Mouse (Mus musculus): ENCODE results near the gene Tspoap1. TPM values are rescaled to one million over a fixed set of nuclear protein-coding genes. Genes with fewer than 3 reads are reported as not detected.
A peak's percentile ranks its signal among the peaks of the same experiment; 100 is the strongest.

The Tspoap1 gene
- polyA plus RNA-seq, 1 experiment from 2014 or later, result 0.26 TPM

DNA sequence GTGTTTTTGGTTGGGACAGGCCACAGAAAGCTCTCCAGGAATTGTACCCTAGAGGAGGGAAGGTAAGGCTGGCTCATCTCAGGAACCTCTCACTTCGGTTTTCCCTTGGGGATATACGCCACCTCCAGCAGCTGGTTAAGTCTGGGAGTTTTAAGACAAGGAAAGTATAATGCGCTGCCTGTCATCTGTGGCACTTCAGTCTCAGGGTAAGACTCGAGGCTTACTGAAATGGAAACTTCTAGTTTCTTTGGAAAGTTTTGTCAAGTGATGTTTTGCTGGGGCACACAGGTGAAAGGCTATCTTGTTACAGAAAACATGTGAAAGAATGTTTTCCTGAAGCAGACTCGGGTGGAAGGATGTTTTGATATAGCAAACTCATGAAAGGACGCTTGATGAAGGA, 47.1 kb downstream of the Tspoap1 start:
- peaks cover 4% of the 10 kb centered on the region; the same call in 1 of the 2 replicates for H3K27me3 ChIP-seq (ENCODE audit: control insufficient read depth, insufficient read depth, low read length)
- H3K9ac ChIP-seq (ENCODE audit: low read length), result no peak overlapping the region
- H3K9me3 ChIP-seq (ENCODE audit: control insufficient read depth, low read length), result no peaks in the 10 kb centered on the region
- H3K4me1 ChIP-seq (ENCODE audit: control insufficient read depth in 2 of 2, insufficient read depth in 2 of 2, low read length in 2 of 2), result no peaks in the 10 kb centered on the region
- no peak for ATAC-seq (ENCODE audit: insufficient number of reproducible peaks, insufficient read depth, low FRiP score, low read depth)
- no peak overlapping the region for H3K4me3 ChIP-seq (ENCODE audit: control insufficient read depth in 1 of 2, insufficient read depth in 1 of 2, low read depth in 1 of 2, low read length in 2 of 2)
- no peak overlapping the region for H3K27ac ChIP-seq (replicated peaks in 1 of 2; ENCODE audit: control insufficient read depth in 1 of 2, insufficient read depth in 1 of 2, low read depth in 2 of 2, low read length in 2 of 2)
- 69% methylated on average over 6 of the region's 6 CpGs for WGBS
- no peak overlapping the region for H3K4me2 ChIP-seq (ENCODE audit: low read length)
- H3K36me3 ChIP-seq (ENCODE audit: control insufficient read depth, insufficient read depth, low read length), result no peaks in the 10 kb centered on the region

DNA sequence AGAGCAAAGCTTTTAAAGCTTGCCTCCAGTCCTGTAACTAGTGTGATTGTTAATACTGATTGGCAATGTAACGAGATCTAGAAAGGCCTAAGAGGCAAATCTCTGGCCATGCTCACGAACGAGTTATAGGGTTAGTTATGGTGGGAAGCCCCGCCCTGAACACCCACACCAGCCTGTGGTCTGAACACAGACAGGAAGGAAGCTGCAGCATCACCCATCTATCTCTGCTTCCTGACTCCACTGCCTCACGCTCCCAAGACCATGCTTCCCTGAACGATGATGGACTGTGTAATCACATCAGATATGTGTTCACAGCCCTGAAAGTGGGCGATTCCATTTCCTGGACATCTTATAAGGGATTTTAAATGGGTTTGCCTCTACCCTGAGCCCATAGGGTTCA, 47.9 kb downstream of the Tspoap1 start:
- no peak for ATAC-seq (ENCODE audit: insufficient number of reproducible peaks, insufficient read depth, low FRiP score, low read depth)
- H3K4me1 ChIP-seq (ENCODE audit: control insufficient read depth in 2 of 2, insufficient read depth in 2 of 2, low read length in 2 of 2), result no peaks in the 10 kb centered on the region
- 64% methylated on average over 7 of the region's 7 CpGs for WGBS

DNA sequence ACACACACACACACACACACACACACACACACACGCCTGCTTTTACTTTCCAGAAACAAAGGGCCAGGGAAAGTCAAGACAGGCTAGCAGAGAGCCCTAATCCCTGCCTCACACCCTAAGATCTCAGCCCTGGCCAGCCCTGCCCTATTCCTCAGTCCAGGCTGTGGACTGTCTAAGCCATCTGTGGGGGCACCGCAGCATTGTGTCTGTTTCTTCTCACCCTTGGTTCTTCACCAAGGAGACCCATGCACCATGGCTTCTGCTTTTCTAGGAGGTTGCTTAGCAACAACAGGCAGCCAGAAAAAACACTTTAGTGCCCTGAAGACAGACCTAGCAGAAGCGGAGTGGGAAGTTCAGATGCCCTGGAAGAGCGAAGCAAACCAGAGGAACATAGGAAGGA, 51.1 kb downstream of the Tspoap1 start:
- Histone ChIP-seq H3K9me3 (ENCODE audit: control insufficient read depth, low read length) (no peaks in the 10 kb centered on the region), H3K27me3 (ENCODE audit: control insufficient read depth, insufficient read depth, low read length) (peaks cover 14% of the 10 kb centered on the region), H3K4me3 (ENCODE audit: control insufficient read depth in 1 of 2, insufficient read depth in 1 of 2, low read depth in 1 of 2, low read length in 2 of 2) (no peak overlapping the region), H3K4me2 (ENCODE audit: low read length) (no peak overlapping the region), H3K27ac (replicated peaks in 1 of 2; ENCODE audit: control insufficient read depth in 1 of 2, insufficient read depth in 1 of 2, low read depth in 2 of 2, low read length in 2 of 2) (no peak overlapping the region), H3K4me1 (ENCODE audit: control insufficient read depth in 2 of 2, insufficient read depth in 2 of 2, low read length in 2 of 2) (no peaks in the 10 kb centered on the region), H3K9ac (ENCODE audit: low read length) (no peak overlapping the region), H3K36me3 (ENCODE audit: control insufficient read depth, insufficient read depth, low read length) (no peaks in the 10 kb centered on the region)
- ATAC-seq (ENCODE audit: insufficient number of reproducible peaks, insufficient read depth, low FRiP score, low read depth), result no peak
- WGBS, result 41% methylated on average over 4 of the region's 4 CpGs

More for the DNA sequence above, 47.9 kb downstream of the Tspoap1 start:
- H3K27me3 ChIP-seq (ENCODE audit: control insufficient read depth, insufficient read depth, low read length), result no peaks in the 10 kb centered on the region
- H3K36me3 ChIP-seq (ENCODE audit: control insufficient read depth, insufficient read depth, low read length), result no peaks in the 10 kb centered on the region
- H3K9me3 ChIP-seq (ENCODE audit: control insufficient read depth, low read length), result no peaks in the 10 kb centered on the region
- no peak overlapping the region for H3K9ac ChIP-seq (ENCODE audit: low read length)
- no peak overlapping the region for H3K27ac ChIP-seq (replicated peaks in 1 of 2; ENCODE audit: control insufficient read depth in 1 of 2, insufficient read depth in 1 of 2, low read depth in 2 of 2, low read length in 2 of 2)
- H3K4me3 ChIP-seq (ENCODE audit: control insufficient read depth in 1 of 2, insufficient read depth in 1 of 2, low read depth in 1 of 2, low read length in 2 of 2), result no peak overlapping the region
- H3K4me2 ChIP-seq (ENCODE audit: low read length), result no peak overlapping the region

DNA sequence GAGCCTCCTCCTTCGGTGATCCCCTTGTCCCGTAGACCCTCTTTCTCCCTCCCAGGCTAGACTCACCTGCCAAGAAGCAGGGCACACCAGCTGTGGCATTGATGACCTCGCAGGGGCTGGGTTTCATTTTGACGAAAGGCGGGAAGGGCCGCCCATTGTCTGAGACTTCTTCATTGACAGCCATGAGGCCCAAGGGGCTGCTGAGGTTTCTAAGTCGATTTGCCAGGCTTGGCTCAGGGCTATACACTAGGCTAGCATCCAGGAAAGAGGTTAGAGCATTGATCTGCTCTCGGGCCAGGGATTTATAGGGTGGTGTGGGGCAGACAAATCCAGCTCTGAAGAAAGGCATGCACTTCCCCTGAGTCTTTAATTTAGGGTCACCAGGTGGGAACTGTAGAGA, 54.5 kb downstream of the Tspoap1 start:
- WGBS, result 76% methylated on average over 8 of the region's 8 CpGs
- Histone ChIP-seq H3K4me2 (ENCODE audit: low read length) (no peak overlapping the region), H3K9me3 (ENCODE audit: control insufficient read depth, low read length) (no peaks in the 10 kb centered on the region), H3K4me1 (ENCODE audit: control insufficient read depth in 2 of 2, insufficient read depth in 2 of 2, low read length in 2 of 2) (peaks cover 0 to 4% of the 10 kb centered on the region in 2 experiments; a peak in 2 of 4 replicates), H3K4me3 (ENCODE audit: control insufficient read depth in 1 of 2, insufficient read depth in 1 of 2, low read depth in 1 of 2, low read length in 2 of 2) (no peak overlapping the region), H3K36me3 (ENCODE audit: control insufficient read depth, insufficient read depth, low read length) (no peaks in the 10 kb centered on the region), H3K27me3 (ENCODE audit: control insufficient read depth, insufficient read depth, low read length) (peaks cover 28% of the 10 kb centered on the region), H3K9ac (ENCODE audit: low read length) (no peak overlapping the region), H3K27ac (replicated peaks in 1 of 2; ENCODE audit: control insufficient read depth in 1 of 2, insufficient read depth in 1 of 2, low read depth in 2 of 2, low read length in 2 of 2) (no peak overlapping the region)
- ATAC-seq (ENCODE audit: insufficient number of reproducible peaks, insufficient read depth, low FRiP score, low read depth), result no peak

DNA sequence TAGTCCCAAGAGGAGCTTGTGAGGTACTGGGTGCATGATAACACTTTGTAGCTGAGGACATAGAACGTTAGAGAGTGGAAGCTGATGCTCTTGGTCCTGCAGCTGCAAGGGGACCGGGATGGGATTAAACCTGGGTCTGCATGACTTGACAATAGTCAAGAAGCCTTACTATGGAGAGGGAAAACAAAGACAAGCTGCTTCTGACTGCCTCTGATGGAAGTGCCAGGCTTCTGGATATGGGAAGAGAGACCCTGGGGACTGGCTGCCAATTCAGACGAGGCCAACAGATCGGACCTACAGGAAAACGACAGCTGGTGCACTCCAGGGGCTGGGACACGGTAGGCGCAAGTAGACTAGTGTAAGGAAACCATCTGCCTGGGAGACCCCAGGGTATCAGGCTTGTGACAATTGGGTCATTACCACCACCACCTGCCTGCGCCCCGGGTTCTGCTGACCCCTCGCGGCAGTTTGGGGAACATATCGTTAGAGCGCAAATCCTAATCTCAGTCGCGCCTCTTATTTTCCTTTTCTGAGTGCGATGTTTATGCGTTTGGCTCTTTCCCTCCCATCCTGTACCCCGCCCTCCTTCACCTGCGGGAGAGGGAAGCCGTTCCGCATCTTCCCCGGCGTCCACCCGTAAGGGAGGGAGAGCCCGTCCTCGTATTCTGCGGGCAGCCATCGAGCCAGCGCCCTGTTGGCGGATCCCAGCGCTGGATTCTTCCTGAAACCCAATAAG, 56.5 kb downstream of the Tspoap1 start:
- no peaks in the 10 kb centered on the region for H3K9me3 ChIP-seq (ENCODE audit: control insufficient read depth, low read length)
- peak overlapping the region; percentile 40 to 47 for H3K4me3 ChIP-seq (ENCODE audit: control insufficient read depth in 1 of 2, insufficient read depth in 1 of 2, low read depth in 1 of 2, low read length in 2 of 2)
- H3K36me3 ChIP-seq (ENCODE audit: control insufficient read depth, insufficient read depth, low read length), result no peaks in the 10 kb centered on the region
- H3K27me3 ChIP-seq (ENCODE audit: control insufficient read depth, insufficient read depth, low read length), result peaks cover 30% of the 10 kb centered on the region
- no peak for ATAC-seq (ENCODE audit: insufficient number of reproducible peaks, insufficient read depth, low FRiP score, low read depth)
- H3K4me1 ChIP-seq (ENCODE audit: control insufficient read depth in 2 of 2, insufficient read depth in 2 of 2, low read length in 2 of 2), result peaks cover 0 to 4% of the 10 kb centered on the region in 2 experiments; a peak in 2 of 4 replicates
- peak overlapping the region; percentile 74 for H3K4me2 ChIP-seq (ENCODE audit: low read length)
- no peak overlapping the region for H3K27ac ChIP-seq (replicated peaks in 1 of 2; ENCODE audit: control insufficient read depth in 1 of 2, insufficient read depth in 1 of 2, low read depth in 2 of 2, low read length in 2 of 2)
- whole genome bisulfite sequencing, result 3% methylated on average over 31 of the region's 31 CpGs
- H3K9ac ChIP-seq (ENCODE audit: low read length), result peak overlapping the region; percentile 56; the same call in 1 of the 2 replicates

DNA sequence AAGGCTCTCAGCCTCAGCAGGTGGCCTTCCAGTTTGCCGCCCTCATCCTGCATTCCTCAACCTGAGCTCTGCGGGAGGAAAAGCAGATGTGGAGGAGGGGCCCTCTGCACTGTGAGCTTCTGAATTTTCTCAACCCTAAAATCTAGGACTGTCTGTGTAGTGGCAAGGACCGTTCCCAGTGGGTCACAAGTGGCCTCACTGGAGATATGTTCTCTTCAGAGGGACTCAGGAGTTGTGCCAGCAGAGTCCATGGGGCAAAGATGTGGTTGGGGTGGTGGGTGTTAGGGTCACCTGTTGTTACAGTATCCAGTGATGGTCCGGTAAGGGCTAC, 57.1 kb downstream of the Tspoap1 start:
- peak overlapping the region; percentile 56; the same call in 1 of the 2 replicates for H3K9ac ChIP-seq (ENCODE audit: low read length)
- H3K27me3 ChIP-seq (ENCODE audit: control insufficient read depth, insufficient read depth, low read length), result peaks cover 35% of the 10 kb centered on the region

DNA sequence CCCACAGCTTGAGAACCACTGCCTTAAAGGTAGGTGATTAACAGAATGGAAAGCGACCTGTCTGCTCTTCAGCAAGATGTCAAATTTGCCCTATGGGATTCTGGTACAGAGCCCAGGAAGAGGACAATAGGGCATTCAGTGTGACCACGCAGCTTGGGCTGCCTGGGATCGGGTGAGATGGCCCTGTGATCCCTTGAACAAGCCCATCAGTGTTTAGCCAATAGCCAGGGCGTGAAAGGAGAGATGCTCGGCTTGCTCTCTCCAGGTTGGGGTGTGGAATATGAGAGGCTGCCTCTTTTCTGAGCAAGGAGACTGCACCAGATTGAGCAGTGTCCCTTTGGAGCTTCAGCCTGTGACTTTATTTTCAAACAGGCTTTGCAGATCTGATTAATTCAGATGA, 61.2 kb downstream of the Tspoap1 start:
- ATAC-seq (ENCODE audit: insufficient number of reproducible peaks, insufficient read depth, low FRiP score, low read depth), result no peak
- H3K4me3 ChIP-seq (ENCODE audit: control insufficient read depth in 1 of 2, insufficient read depth in 1 of 2, low read depth in 1 of 2, low read length in 2 of 2), result no peak overlapping the region
- H3K9ac ChIP-seq (ENCODE audit: low read length), result no peak overlapping the region
- H3K4me2 ChIP-seq (ENCODE audit: low read length), result no peak overlapping the region
- no peak overlapping the region for H3K27ac ChIP-seq (replicated peaks in 1 of 2; ENCODE audit: control insufficient read depth in 1 of 2, insufficient read depth in 1 of 2, low read depth in 2 of 2, low read length in 2 of 2)
- no peaks in the 10 kb centered on the region for H3K36me3 ChIP-seq (ENCODE audit: control insufficient read depth, insufficient read depth, low read length)
- peaks cover 29% of the 10 kb centered on the region for H3K27me3 ChIP-seq (ENCODE audit: control insufficient read depth, insufficient read depth, low read length)
- H3K4me1 ChIP-seq (ENCODE audit: control insufficient read depth in 2 of 2, insufficient read depth in 2 of 2, low read length in 2 of 2), result peaks cover 0 to 4% of the 10 kb centered on the region in 2 experiments; a peak in 2 of 4 replicates
- 55% methylated on average over 5 of the region's 5 CpGs for WGBS
- H3K9me3 ChIP-seq (ENCODE audit: control insufficient read depth, low read length), result no peaks in the 10 kb centered on the region

More for the DNA sequence above, 57.1 kb downstream of the Tspoap1 start:
- Histone ChIP-seq H3K36me3 (ENCODE audit: control insufficient read depth, insufficient read depth, low read length) (no peaks in the 10 kb centered on the region), H3K27ac (replicated peaks in 1 of 2; ENCODE audit: control insufficient read depth in 1 of 2, insufficient read depth in 1 of 2, low read depth in 2 of 2, low read length in 2 of 2) (no peak overlapping the region), H3K4me3 (ENCODE audit: control insufficient read depth in 1 of 2, insufficient read depth in 1 of 2, low read depth in 1 of 2, low read length in 2 of 2) (peak overlapping the region in 1 of 2 experiments; percentile 40; a peak in 2 of 4 replicates), H3K4me2 (ENCODE audit: low read length) (peak overlapping the region; percentile 74), H3K9me3 (ENCODE audit: control insufficient read depth, low read length) (no peaks in the 10 kb centered on the region), H3K4me1 (ENCODE audit: control insufficient read depth in 2 of 2, insufficient read depth in 2 of 2, low read length in 2 of 2) (peaks cover 0 to 4% of the 10 kb centered on the region in 2 experiments; a peak in 2 of 4 replicates)
- WGBS, result 31% methylated on average over 4 of the region's 4 CpGs
- no peak for ATAC-seq (ENCODE audit: insufficient number of reproducible peaks, insufficient read depth, low FRiP score, low read depth)
